Mouse (Mus musculus) G1E (cell line): ENCODE results near the gene Ints3. TPM values are rescaled to one million over a fixed set of nuclear protein-coding genes. Genes with fewer than 3 reads are reported as not detected.

Source experiments
- ATAC-seq: 2 replicates; pipeline ENCODE4 v1.8.0; 2016; ENCODE audit warnings: mild to moderate bottlenecking; ENCODE audit not compliant: insufficient number of reproducible peaks, poor library complexity, low FRiP score, severe bottlenecking; ENCODE audit errors: extremely low read depth
- DNase-seq: peaks from one replicate; pipeline ENCODE4 v3.0.0; 2012; ENCODE audit warnings: low spot score
- H3K27me3 ChIP-seq: 2 replicates; pipeline ENCODE4 v1.6.1; 2012; ENCODE audit warnings: mild to moderate bottlenecking, low read length, inconsistent platforms; ENCODE audit not compliant: insufficient read depth
- H3K36me3 ChIP-seq: replicated peaks from 2 replicates; pipeline ENCODE3; 2012; ENCODE audit warnings: mild to moderate bottlenecking, inconsistent platforms
- H3K4me1 ChIP-seq: 2 replicates; pipeline ENCODE4 v1.6.1; 2012; ENCODE audit warnings: low read depth, low read length, inconsistent platforms, mixed read lengths; ENCODE audit not compliant: insufficient read depth
- H3K4me3 ChIP-seq: 2 replicates; pipeline ENCODE4 v1.5.1; 2012; ENCODE audit warnings: low read depth, mild to moderate bottlenecking, inconsistent platforms, low read length, moderate library complexity, mixed read lengths
- H3K9me3 ChIP-seq: replicated peaks from 2 replicates; pipeline ENCODE4 v1.6.1; 2012; ENCODE audit warnings: inconsistent platforms
- CTCF ChIP-seq: IDR thresholded peaks from 2 replicates; pipeline ENCODE4 v1.5.1; 2012; ENCODE audit warnings: low read depth, low read length, inconsistent platforms, mixed read lengths
- GATA1 ChIP-seq: IDR thresholded peaks from 2 replicates; pipeline ENCODE4 v1.6.1; 2012; ENCODE audit warnings: borderline replicate concordance, low read length, inconsistent platforms, mixed read lengths
- GATA2 ChIP-seq: IDR thresholded peaks from 2 replicates; pipeline ENCODE4 v1.6.1; 2012; ENCODE audit warnings: low read depth, low read length, inconsistent platforms, borderline replicate concordance
- POLR2AphosphoS5 ChIP-seq: IDR thresholded peaks from 2 replicates; pipeline ENCODE4 v1.6.1; 2012; ENCODE audit warnings: low read depth, low read length, inconsistent platforms; ENCODE audit not compliant: insufficient replicate concordance
- TAL1 ChIP-seq: conservative IDR thresholded peaks from 2 replicates; pipeline ENCODE4 v1.6.1; 2012; ENCODE audit warnings: low read depth, low read length, inconsistent platforms, mixed read lengths
- polyA plus RNA-seq: library from polyadenylated mRNA; stranded (reverse); fragments of >175 nt; gene quantifications from 2 replicates; pipeline ENCODE4 v1.2.3, GENCODE M21; 2012
- total RNA-seq, 2 experiments: library from RNA; stranded (forward) in 1 of 2; stranded (reverse) in 1 of 2; fragments of 200-1000 nt in 1 of 2; fragments of >200 nt in 1 of 2; fragmentation: Nextera tagmentation in 1 of 2; gene quantifications; 2 replicates each; pipeline ENCODE4 v1.2.3; 2014 to 2017

Gene Ints3
- total and polyA plus RNA-seq, 3 experiments: 30.8 to 36.7 (median 36.2) TPM

- H3K4me3 ChIP-seq: peak within 1 kb of the TSS; percentile 51; the same call in 1 of the 2 replicates
- DNase-seq (no peak), ATAC-seq (no peak)
- H3K27me3 ChIP-seq: peaks cover 73% of the 10 kb centered on the region
- H3K9me3 ChIP-seq: peaks cover 12% of the 10 kb centered on the region
- no peak for TF ChIP-seq GATA2
- TF ChIP-seq CTCF: no peak
- peaks cover 13% of the 10 kb centered on the region for H3K4me1 ChIP-seq
- H3K36me3 ChIP-seq: no peaks in the 10 kb centered on the region
Observed at GRCm38 (mm10) chr3:90465686-90466310, 32.4 kb upstream of the Ints3 start, which contains the start of gene Npr1. Gene Npr1, minus strand, starts transcription at chr3:90465866.

GRCm38 (mm10) chr3:90465081-90465685 is 31.8 kb upstream of the Ints3 start:
- TF ChIP-seq GATA1 (no peak), POLR2AphosphoS5 (no peak), CTCF (no peak)
- Histone ChIP-seq H3K36me3 (no peaks in the 10 kb centered on the region), H3K4me1 (peaks cover 13% of the 10 kb centered on the region), H3K4me3 (peak overlapping the region; percentile 4; the same call in 1 of the 2 replicates), H3K9me3 (peaks cover 12% of the 10 kb centered on the region), H3K27me3 (peaks cover 76% of the 10 kb centered on the region)
- no peak for ATAC-seq
- DNase-seq: no peak

GRCm38 (mm10) chr3:90464552-90465080 is 31.2 kb upstream of the Ints3 start:
- Histone ChIP-seq H3K9me3 (peaks cover 12% of the 10 kb centered on the region), H3K4me1 (peaks cover 13% of the 10 kb centered on the region), H3K36me3 (no peaks in the 10 kb centered on the region), H3K4me3 (no peak overlapping the region), H3K27me3 (peaks cover 82% of the 10 kb centered on the region)
- TF ChIP-seq CTCF (no peak), GATA1 (no peak), GATA2 (no peak), POLR2AphosphoS5 (no peak), TAL1 (no peak)
- no peak for DNase-seq
- ATAC-seq: no peak

GRCm38 (mm10) chr3:90462579-90462978 is 29.2 kb upstream of the Ints3 start:
- TF ChIP-seq GATA2 (no peak), GATA1 (no peak), TAL1 (no peak), POLR2AphosphoS5 (no peak), CTCF (no peak)
- Histone ChIP-seq H3K9me3 (peaks cover 12% of the 10 kb centered on the region), H3K4me3 (no peak overlapping the region), H3K4me1 (peaks cover 13% of the 10 kb centered on the region), H3K36me3 (no peaks in the 10 kb centered on the region), H3K27me3 (peaks cover 76% of the 10 kb centered on the region)
- ATAC-seq (no peak), DNase-seq (no peak)

- H3K27me3 ChIP-seq: peaks cover 78% of the 10 kb centered on the region
- TF ChIP-seq GATA2: no peak
- TF ChIP-seq CTCF: no peak
- no peak for TF ChIP-seq GATA1
- no peak for TF ChIP-seq POLR2AphosphoS5
- TF ChIP-seq TAL1: no peak
- H3K36me3 ChIP-seq: no peaks in the 10 kb centered on the region
- peaks cover 13% of the 10 kb centered on the region for H3K4me1 ChIP-seq
- DNase-seq (no peak), ATAC-seq (no peak)
- peaks cover 12% of the 10 kb centered on the region for H3K9me3 ChIP-seq
- no peak overlapping the region for H3K4me3 ChIP-seq
Observed at GRCm38 (mm10) chr3:90461935-90462334, 28.5 kb upstream of the Ints3 start.

- H3K9me3 ChIP-seq: peaks cover 8% of the 10 kb centered on the region
- TF ChIP-seq POLR2AphosphoS5: no peak
- TF ChIP-seq CTCF: no peak
- TF ChIP-seq TAL1: no peak
- TF ChIP-seq GATA2: no peak
- no peak for TF ChIP-seq GATA1
- peaks cover 1% of the 10 kb centered on the region for H3K4me1 ChIP-seq
- H3K4me3 ChIP-seq: no peak overlapping the region
- ATAC-seq (no peak), DNase-seq (no peak)
- H3K36me3 ChIP-seq: no peaks in the 10 kb centered on the region
- peaks cover 81% of the 10 kb centered on the region for H3K27me3 ChIP-seq
Observed at GRCm38 (mm10) chr3:90460315-90460714, 26.9 kb upstream of the Ints3 start.
